Mouse (Mus musculus): ENCODE results near the gene Rgl1.
A peak's percentile ranks its signal among the peaks of the same experiment; 100 is the strongest.
"Not testable (repeated sequence)": the region's sequence is repeated elsewhere in the genome, so short reads cannot be mapped to it uniquely, and the experiment has no call there.

The Rgl1 gene

GRCm38 (mm10) chr1:152785446-152785845 is 19.3 kb upstream of the Rgl1 start:
- not testable (repeated sequence) for DNase-seq (ENCODE audit: low read depth, low spot score)

- DNase-seq (ENCODE audit: low read depth, low spot score) = no peak
These were observed 18.5 kb upstream of the Rgl1 start for GRCm38 (mm10) chr1:152784620-152785019.

GRCm38 (mm10) chr1:152779071-152779737 is 13.1 kb upstream of the Rgl1 start:
- DNase-seq (ENCODE audit: low read depth, low spot score) = no peak

- not testable (repeated sequence) for DNase-seq (ENCODE audit: low read depth, low spot score)
These were observed 8.4 kb upstream of the Rgl1 start for GRCm38 (mm10) chr1:152774601-152775000.

- DNase-seq (ENCODE audit: low read depth, low spot score) = no peak
These were observed 4.9 kb upstream of the Rgl1 start for GRCm38 (mm10) chr1:152771016-152771415.

GRCm38 (mm10) chr1:152767749-152768488 is 1.8 kb upstream of the Rgl1 start:
- DNase-seq (ENCODE audit: low read depth, low spot score) = peak; percentile 85

GRCm38 (mm10) chr1:152766804-152767748 is 925 bp upstream of the Rgl1 start:
- DNase-seq (ENCODE audit: low read depth, low spot score) = no peak

- DNase-seq (ENCODE audit: low read depth, low spot score) = no peak
These were observed 4.4 kb downstream of the Rgl1 start for GRCm38 (mm10) chr1:152761791-152762190.

GRCm38 (mm10) chr1:152750312-152750965 is 15.7 kb downstream of the Rgl1 start, which contains the start of gene Apobec4:
Gene Apobec4, plus strand, starts transcription at chr1:152750551.
- DNase-seq (ENCODE audit: low read depth, low spot score) = peak; percentile 80

GRCm38 (mm10) chr1:152749276-152749675 is 16.9 kb downstream of the Rgl1 start:
- DNase-seq (ENCODE audit: low read depth, low spot score) = no peak

GRCm38 (mm10) chr1:152746426-152746825 is 19.7 kb downstream of the Rgl1 start:
- no peak for DNase-seq (ENCODE audit: low read depth, low spot score)

GRCm38 (mm10) chr1:152743095-152743826 is 22.9 kb downstream of the Rgl1 start:
- no peak for DNase-seq (ENCODE audit: low read depth, low spot score)

GRCm38 (mm10) chr1:152739374-152739773 is 26.8 kb downstream of the Rgl1 start:
- no peak for DNase-seq (ENCODE audit: low read depth, low spot score)

- no peak for DNase-seq (ENCODE audit: low read depth, low spot score)
These were observed 27.4 kb downstream of the Rgl1 start for GRCm38 (mm10) chr1:152738793-152739192.

GRCm38 (mm10) chr1:152727604-152728236 is 38.4 kb downstream of the Rgl1 start:
- no peak for DNase-seq (ENCODE audit: low read depth, low spot score)

GRCm38 (mm10) chr1:152726095-152726494 is 40.1 kb downstream of the Rgl1 start:
- no peak for DNase-seq (ENCODE audit: low read depth, low spot score)

GRCm38 (mm10) chr1:152724286-152724685 is 41.9 kb downstream of the Rgl1 start:
- no peak for DNase-seq (ENCODE audit: low read depth, low spot score)

GRCm38 (mm10) chr1:152721535-152722198 is 44.5 kb downstream of the Rgl1 start:
- DNase-seq (ENCODE audit: low read depth, low spot score) = no peak

GRCm38 (mm10) chr1:152720969-152721368 is 45.2 kb downstream of the Rgl1 start:
- DNase-seq (ENCODE audit: low read depth, low spot score) = no peak

- DNase-seq (ENCODE audit: low read depth, low spot score) = no peak
These were observed 48.0 kb downstream of the Rgl1 start for GRCm38 (mm10) chr1:152718200-152718599.
